Mouse (Mus musculus): Measurements from ENCODE around the gene Pdcd1lg2. TPM values are rescaled to one million over a fixed set of nuclear protein-coding genes. Genes with fewer than 3 reads are reported as not detected.

The Pdcd1lg2 gene
- polyA plus RNA-seq, 1 experiment from 2014 or later = 0.09 TPM

GRCm38 (mm10) chr19:29468941-29469685, 58.4 kb downstream of the Pdcd1lg2 start:
- Histone ChIP-seq H3K4me1 (ENCODE audit: control insufficient read depth, insufficient read depth, low read depth, low read length) (no peaks in the 10 kb centered on the region; the same call in 1 of the 2 replicates), H3K27ac (ENCODE audit: low read depth, low read length) (no peak overlapping the region), H3K4me3 (ENCODE audit: low read length) (no peak overlapping the region), H3K9ac (ENCODE audit: low read depth, low read length) (no peak overlapping the region), H3K36me3 (ENCODE audit: control insufficient read depth, insufficient read depth, low read length) (no peaks in the 10 kb centered on the region), H3K4me2 (ENCODE audit: low read length) (no peak overlapping the region), H3K9me3 (ENCODE audit: control insufficient read depth, low read length) (no peaks in the 10 kb centered on the region), H3K27me3 (replicated peaks; ENCODE audit: control insufficient read depth, insufficient read depth, low read length) (no peaks in the 10 kb centered on the region)
- WGBS = 77% methylated on average over 10 of the region's 10 CpGs
- ATAC-seq = no peak

DNA sequence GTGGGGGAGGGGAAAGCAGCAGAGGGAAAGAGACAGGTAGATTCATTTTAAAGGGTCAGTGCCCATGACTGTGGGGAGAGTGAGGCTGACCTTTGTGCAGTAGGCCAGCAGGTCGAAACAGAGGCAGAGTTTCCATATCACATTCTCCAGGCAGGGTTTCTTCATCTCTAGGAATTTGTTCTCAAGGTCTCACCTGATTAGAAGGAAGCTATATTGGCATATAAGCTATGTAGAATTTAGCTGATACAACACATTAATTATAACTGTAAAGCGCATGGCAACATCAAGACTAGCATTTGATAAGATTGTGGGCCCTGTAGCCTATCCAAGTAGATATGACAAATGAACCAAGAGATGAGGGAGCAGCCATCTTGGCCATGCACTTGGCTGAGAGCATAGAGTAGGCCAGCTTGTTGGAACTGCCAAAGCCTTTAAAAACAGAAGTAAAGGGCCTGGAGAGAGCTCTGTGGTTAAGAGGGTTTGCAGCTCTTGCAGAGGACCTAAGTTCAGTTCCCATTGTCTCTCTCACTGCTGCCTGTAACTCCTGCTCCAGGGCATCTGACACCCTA, 59.1 kb downstream of the Pdcd1lg2 start:
- Histone ChIP-seq H3K36me3 (ENCODE audit: control insufficient read depth, insufficient read depth, low read length) (no peaks in the 10 kb centered on the region), H3K4me1 (ENCODE audit: control insufficient read depth, insufficient read depth, low read depth, low read length) (no peaks in the 10 kb centered on the region; the same call in 1 of the 2 replicates), H3K4me3 (ENCODE audit: low read length) (no peak overlapping the region), H3K9me3 (ENCODE audit: control insufficient read depth, low read length) (no peaks in the 10 kb centered on the region), H3K9ac (ENCODE audit: low read depth, low read length) (no peak overlapping the region), H3K4me2 (ENCODE audit: low read length) (no peak overlapping the region), H3K27ac (ENCODE audit: low read depth, low read length) (no peak overlapping the region), H3K27me3 (replicated peaks; ENCODE audit: control insufficient read depth, insufficient read depth, low read length) (no peaks in the 10 kb centered on the region)
- no peak for ATAC-seq
- 96% methylated on average over 2 of the region's 2 CpGs for WGBS

GRCm38 (mm10) chr19:29470652-29471051, 59.9 kb downstream of the Pdcd1lg2 start:
- Histone ChIP-seq H3K4me2 (ENCODE audit: low read length) (no peak overlapping the region), H3K36me3 (ENCODE audit: control insufficient read depth, insufficient read depth, low read length) (no peaks in the 10 kb centered on the region), H3K9ac (ENCODE audit: low read depth, low read length) (no peak overlapping the region), H3K4me3 (ENCODE audit: low read length) (no peak overlapping the region), H3K4me1 (ENCODE audit: control insufficient read depth, insufficient read depth, low read depth, low read length) (no peaks in the 10 kb centered on the region; the same call in 1 of the 2 replicates), H3K27me3 (replicated peaks; ENCODE audit: control insufficient read depth, insufficient read depth, low read length) (no peaks in the 10 kb centered on the region), H3K9me3 (ENCODE audit: control insufficient read depth, low read length) (no peaks in the 10 kb centered on the region), H3K27ac (ENCODE audit: low read depth, low read length) (no peak overlapping the region)
- 28% methylated on average over 4 of the region's 4 CpGs for whole genome bisulfite sequencing
- no peak for ATAC-seq

DNA sequence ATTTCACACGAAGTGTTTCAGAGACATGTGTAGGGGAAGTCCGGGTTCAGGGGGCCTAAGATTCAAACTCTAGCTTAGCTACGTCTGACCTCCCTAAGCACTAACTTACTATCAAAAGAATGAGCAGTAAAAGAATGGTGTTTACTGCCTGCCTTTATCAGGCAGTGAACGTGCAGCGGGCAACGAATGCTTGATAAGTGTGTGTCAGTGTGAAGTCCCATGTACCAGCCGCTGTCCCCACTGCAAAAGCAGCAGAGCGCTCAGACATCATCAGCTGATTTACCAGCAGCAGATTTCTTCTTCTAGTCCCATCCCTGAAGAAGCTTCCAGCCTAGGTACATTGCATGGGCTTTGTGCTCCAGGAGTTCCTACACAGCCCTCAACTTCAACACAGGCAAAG, 61.7 kb downstream of the Pdcd1lg2 start:
- ATAC-seq = no peak
- Histone ChIP-seq H3K27ac (ENCODE audit: low read depth, low read length) (no peak overlapping the region), H3K4me2 (ENCODE audit: low read length) (no peak overlapping the region), H3K4me1 (ENCODE audit: control insufficient read depth, insufficient read depth, low read depth, low read length) (no peaks in the 10 kb centered on the region; the same call in 1 of the 2 replicates), H3K27me3 (replicated peaks; ENCODE audit: control insufficient read depth, insufficient read depth, low read length) (no peaks in the 10 kb centered on the region), H3K9me3 (ENCODE audit: control insufficient read depth, low read length) (no peaks in the 10 kb centered on the region), H3K36me3 (ENCODE audit: control insufficient read depth, insufficient read depth, low read length) (no peaks in the 10 kb centered on the region), H3K9ac (ENCODE audit: low read depth, low read length) (no peak overlapping the region), H3K4me3 (ENCODE audit: low read length) (no peak overlapping the region)
- 84% methylated on average over 8 of the region's 8 CpGs for WGBS

DNA sequence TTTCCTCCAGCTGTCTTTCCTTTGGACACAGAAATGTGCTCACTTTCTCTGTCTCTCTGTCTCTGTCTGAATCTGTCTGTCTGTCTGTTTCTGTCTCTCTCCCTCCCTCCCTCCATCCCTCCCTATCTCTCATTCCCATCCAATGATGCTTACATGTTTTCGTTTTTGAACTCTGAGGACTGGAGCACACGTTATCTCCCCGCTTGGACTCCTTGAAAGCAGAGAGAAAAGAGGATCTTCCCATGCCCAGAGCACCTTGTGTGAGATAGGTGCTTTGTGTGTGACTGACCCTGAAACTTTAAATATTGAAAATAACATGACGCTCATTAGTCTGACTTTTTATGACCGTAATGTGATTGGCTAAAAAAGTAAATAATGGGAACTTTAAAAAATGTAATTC, 62.2 kb downstream of the Pdcd1lg2 start:
- H3K27me3 ChIP-seq (replicated peaks; ENCODE audit: control insufficient read depth, insufficient read depth, low read length) = no peaks in the 10 kb centered on the region
- H3K4me1 ChIP-seq (ENCODE audit: control insufficient read depth, insufficient read depth, low read depth, low read length) = no peaks in the 10 kb centered on the region; the same call in 1 of the 2 replicates
- H3K4me2 ChIP-seq (ENCODE audit: low read length) = no peak overlapping the region
- H3K9ac ChIP-seq (ENCODE audit: low read depth, low read length) = no peak overlapping the region
- WGBS = 91% methylated on average over 5 of the region's 5 CpGs
- no peaks in the 10 kb centered on the region for H3K9me3 ChIP-seq (ENCODE audit: control insufficient read depth, low read length)
- H3K27ac ChIP-seq (ENCODE audit: low read depth, low read length) = no peak overlapping the region
- no peak for ATAC-seq
- no peaks in the 10 kb centered on the region for H3K36me3 ChIP-seq (ENCODE audit: control insufficient read depth, insufficient read depth, low read length)
- H3K4me3 ChIP-seq (ENCODE audit: low read length) = no peak overlapping the region

- Histone ChIP-seq H3K36me3 (ENCODE audit: control insufficient read depth, insufficient read depth, low read length) (no peaks in the 10 kb centered on the region), H3K27ac (ENCODE audit: low read depth, low read length) (no peak overlapping the region), H3K4me2 (ENCODE audit: low read length) (no peak overlapping the region), H3K27me3 (replicated peaks; ENCODE audit: control insufficient read depth, insufficient read depth, low read length) (no peaks in the 10 kb centered on the region), H3K9me3 (ENCODE audit: control insufficient read depth, low read length) (no peaks in the 10 kb centered on the region), H3K4me3 (ENCODE audit: low read length) (no peak overlapping the region), H3K4me1 (ENCODE audit: control insufficient read depth, insufficient read depth, low read depth, low read length) (no peaks in the 10 kb centered on the region; the same call in 1 of the 2 replicates), H3K9ac (ENCODE audit: low read depth, low read length) (no peak overlapping the region)
- WGBS = 56% methylated on average over 2 of the region's 2 CpGs
- ATAC-seq = no peak
These were observed 64.1 kb downstream of the Pdcd1lg2 start for GRCm38 (mm10) chr19:29474803-29475202.

GRCm38 (mm10) chr19:29475210-29475620, 64.5 kb downstream of the Pdcd1lg2 start:
- Histone ChIP-seq H3K9me3 (ENCODE audit: control insufficient read depth, low read length) (no peaks in the 10 kb centered on the region), H3K27me3 (replicated peaks; ENCODE audit: control insufficient read depth, insufficient read depth, low read length) (no peaks in the 10 kb centered on the region), H3K27ac (ENCODE audit: low read depth, low read length) (no peak overlapping the region), H3K36me3 (ENCODE audit: control insufficient read depth, insufficient read depth, low read length) (no peaks in the 10 kb centered on the region), H3K4me1 (ENCODE audit: control insufficient read depth, insufficient read depth, low read depth, low read length) (no peaks in the 10 kb centered on the region; the same call in 1 of the 2 replicates), H3K4me2 (ENCODE audit: low read length) (no peak overlapping the region), H3K9ac (ENCODE audit: low read depth, low read length) (no peak overlapping the region), H3K4me3 (ENCODE audit: low read length) (no peak overlapping the region)
- no peak for ATAC-seq
- WGBS = 83% methylated on average over 4 of the region's 4 CpGs

GRCm38 (mm10) chr19:29478598-29478997, 67.9 kb downstream of the Pdcd1lg2 start:
- no peaks in the 10 kb centered on the region for H3K4me1 ChIP-seq (ENCODE audit: control insufficient read depth, insufficient read depth, low read depth, low read length)
- no peak for ATAC-seq
- no peaks in the 10 kb centered on the region for H3K36me3 ChIP-seq (ENCODE audit: control insufficient read depth, insufficient read depth, low read length)
- no peak overlapping the region for H3K4me3 ChIP-seq (ENCODE audit: low read length)
- no peak overlapping the region for H3K4me2 ChIP-seq (ENCODE audit: low read length)
- H3K9me3 ChIP-seq (ENCODE audit: control insufficient read depth, low read length) = no peaks in the 10 kb centered on the region
- no peak overlapping the region for H3K27ac ChIP-seq (ENCODE audit: low read depth, low read length)
- 29% methylated on average over 4 of the region's 4 CpGs for WGBS
- no peaks in the 10 kb centered on the region for H3K27me3 ChIP-seq (replicated peaks; ENCODE audit: control insufficient read depth, insufficient read depth, low read length)
- H3K9ac ChIP-seq (ENCODE audit: low read depth, low read length) = no peak overlapping the region

GRCm38 (mm10) chr19:29481578-29481977, 70.9 kb downstream of the Pdcd1lg2 start:
- no peak for ATAC-seq
- WGBS = 57% methylated on average over 6 of the region's 6 CpGs
- no peaks in the 10 kb centered on the region for H3K27me3 ChIP-seq (replicated peaks; ENCODE audit: control insufficient read depth, insufficient read depth, low read length)

More at GRCm38 (mm10) chr19:29481578-29481977, 70.9 kb downstream of the Pdcd1lg2 start:
- Histone ChIP-seq H3K4me3 (ENCODE audit: low read length) (no peak overlapping the region), H3K9ac (ENCODE audit: low read depth, low read length) (no peak overlapping the region), H3K4me2 (ENCODE audit: low read length) (no peak overlapping the region), H3K27ac (ENCODE audit: low read depth, low read length) (no peak overlapping the region), H3K4me1 (ENCODE audit: control insufficient read depth, insufficient read depth, low read depth, low read length) (no peaks in the 10 kb centered on the region), H3K9me3 (ENCODE audit: control insufficient read depth, low read length) (no peaks in the 10 kb centered on the region), H3K36me3 (ENCODE audit: control insufficient read depth, insufficient read depth, low read length) (no peaks in the 10 kb centered on the region)
